Mouse (Mus musculus): ENCODE measurements at regions not wholly inside any gene's neighbourhood (a gene's known extent, or its start where the extent isn't known, plus 50 kb on each side); places are given as distances from the start of the nearest gene placed in this dataset.

DNA sequence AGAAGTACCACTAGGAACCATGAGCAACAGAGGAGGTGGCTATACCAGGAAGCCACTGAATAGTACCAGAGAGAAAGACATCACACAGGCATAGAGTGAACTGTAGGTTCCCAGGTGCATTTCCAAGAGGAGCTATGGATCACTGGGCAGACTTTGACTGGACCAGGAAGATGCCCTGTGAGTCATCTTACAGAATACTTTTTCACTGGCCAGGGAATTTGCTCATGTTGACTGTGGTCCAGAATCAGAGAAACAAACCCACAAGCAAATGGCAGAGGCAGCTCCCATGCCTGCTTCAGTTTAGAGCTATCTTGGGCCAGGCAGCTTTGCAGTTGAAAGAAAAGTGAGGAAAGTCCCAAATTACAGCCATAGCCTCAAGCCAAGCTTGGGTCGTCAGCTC, 95.0 kb downstream of the Kcna5 start:
- no peak overlapping the region for H3K4me3 ChIP-seq (ENCODE audit: insufficient read depth, poor library complexity, severe bottlenecking)
- TF ChIP-seq FOSL1 (IDR thresholded peaks at IDR 0.05; ENCODE audit: insufficient read depth, low read length, poor library complexity, severe bottlenecking): no peak
- TF ChIP-seq USF1 (IDR thresholded peaks at IDR 0.05; ENCODE audit: low read depth): no peak
- TF ChIP-seq MYOD1 (IDR thresholded peaks at IDR 0.05; ENCODE audit: control insufficient read depth, insufficient read length, low read depth): no peak
- no peak for TF ChIP-seq MYOG (IDR thresholded peaks at IDR 0.05; ENCODE audit: control insufficient read depth, extremely low read depth, insufficient read length)
- no peak for TF ChIP-seq CEBPB (IDR thresholded peaks at IDR 0.05; ENCODE audit: low read depth)
- no peak for TF ChIP-seq MAX (IDR thresholded peaks at IDR 0.05)
- TF ChIP-seq CTCF (IDR thresholded peaks at IDR 0.05; ENCODE audit: control insufficient read depth, insufficient read depth, insufficient read length): no peak
- H3K27me3 ChIP-seq (ENCODE audit: control insufficient read depth, insufficient read depth, insufficient read length): no peaks in the 10 kb centered on the region
- H3K79me3 ChIP-seq (ENCODE audit: low read depth): no peaks in the 10 kb centered on the region
- H3K36me3 ChIP-seq (ENCODE audit: control insufficient read depth, insufficient read depth): no peaks in the 10 kb centered on the region
- H3K79me2 ChIP-seq (ENCODE audit: control insufficient read depth, insufficient read depth): no peaks in the 10 kb centered on the region
- no peak overlapping the region for H3ac ChIP-seq (ENCODE audit: control insufficient read depth, insufficient read length, low read depth)

DNA sequence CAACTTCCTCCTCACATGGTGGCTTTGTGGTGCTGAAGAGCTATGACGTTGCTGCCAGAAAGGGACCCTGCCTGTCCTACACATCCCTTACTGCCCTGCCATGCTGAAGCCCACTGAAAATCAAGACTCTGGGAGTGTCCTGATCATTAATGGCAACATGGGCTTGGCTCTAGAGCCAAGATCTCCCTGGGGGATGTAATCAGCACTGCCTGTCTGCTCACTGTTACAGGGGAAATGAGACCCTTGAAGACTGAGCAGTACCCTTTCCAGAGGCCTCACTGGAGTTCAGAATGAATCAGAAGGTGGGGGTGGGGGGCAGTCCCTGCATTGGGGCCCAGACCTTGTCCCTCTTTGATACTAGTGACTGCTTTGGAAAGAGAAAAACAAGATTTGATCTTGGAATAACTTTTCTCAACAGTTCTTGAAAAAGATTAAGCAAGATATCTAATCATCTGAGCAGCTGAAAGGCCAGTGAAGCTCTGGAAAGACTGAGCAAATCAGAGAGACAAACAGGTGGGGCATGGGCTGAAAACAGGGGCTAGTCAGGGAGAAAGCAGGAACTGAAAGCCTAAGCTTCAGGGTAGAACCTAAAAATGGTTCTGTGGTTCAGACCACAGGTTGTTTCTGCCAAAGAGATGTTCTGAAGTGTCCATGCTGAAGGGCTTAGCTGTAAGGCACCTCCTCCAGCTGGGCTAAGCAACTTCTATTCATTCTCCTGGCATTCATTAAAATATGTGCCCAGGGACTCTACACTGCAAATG, 97.1 kb downstream of the Kcna5 start:
- no peak overlapping the region for H3ac ChIP-seq (ENCODE audit: control insufficient read depth, insufficient read length, low read depth)
- H3K79me3 ChIP-seq (ENCODE audit: low read depth): no peaks in the 10 kb centered on the region
- no peaks in the 10 kb centered on the region for H3K27me3 ChIP-seq (ENCODE audit: control insufficient read depth, insufficient read depth, insufficient read length)
- no peaks in the 10 kb centered on the region for H3K36me3 ChIP-seq (ENCODE audit: control insufficient read depth, insufficient read depth)
- TF ChIP-seq FOSL1 (IDR thresholded peaks at IDR 0.05; ENCODE audit: insufficient read depth, low read length, poor library complexity, severe bottlenecking): no peak
- TF ChIP-seq CTCF (IDR thresholded peaks at IDR 0.05; ENCODE audit: control insufficient read depth, insufficient read depth, insufficient read length): no peak
- TF ChIP-seq CEBPB (IDR thresholded peaks at IDR 0.05; ENCODE audit: low read depth): no peak
- TF ChIP-seq MYOD1 (IDR thresholded peaks at IDR 0.05; ENCODE audit: control insufficient read depth, insufficient read length, low read depth): no peak
- TF ChIP-seq MAX (IDR thresholded peaks at IDR 0.05): no peak
- TF ChIP-seq MYOG (IDR thresholded peaks at IDR 0.05; ENCODE audit: control insufficient read depth, extremely low read depth, insufficient read length): no peak
- no peak for TF ChIP-seq USF1 (IDR thresholded peaks at IDR 0.05; ENCODE audit: low read depth)
- no peak overlapping the region for H3K4me3 ChIP-seq (ENCODE audit: insufficient read depth, poor library complexity, severe bottlenecking)
- no peaks in the 10 kb centered on the region for H3K79me2 ChIP-seq (ENCODE audit: control insufficient read depth, insufficient read depth)

DNA sequence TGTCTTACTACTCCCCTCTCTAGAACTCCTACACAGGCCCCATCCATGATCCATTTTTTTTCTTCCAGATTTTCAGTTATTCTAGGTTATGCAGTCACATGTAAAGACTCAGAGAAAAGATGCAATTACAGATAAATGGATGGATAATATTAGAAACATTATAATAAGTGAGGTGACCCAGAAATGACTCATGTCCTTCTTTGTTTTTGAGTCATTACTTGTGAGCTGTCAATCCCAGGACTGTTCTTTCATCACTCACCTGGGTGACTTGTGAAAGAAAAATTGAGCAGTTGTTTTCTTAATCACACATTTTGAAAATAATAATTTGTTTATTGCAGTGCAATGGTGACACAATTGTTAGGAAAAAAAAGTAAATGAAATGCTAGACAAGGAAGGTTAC, 108.0 kb downstream of the Kcna5 start:
- Histone ChIP-seq H3K36me3 (ENCODE audit: control insufficient read depth, insufficient read depth) (no peaks in the 10 kb centered on the region), H3K27me3 (ENCODE audit: control insufficient read depth, insufficient read depth, insufficient read length) (no peaks in the 10 kb centered on the region), H3K4me3 (ENCODE audit: insufficient read depth, poor library complexity, severe bottlenecking) (no peak overlapping the region), H3K79me2 (ENCODE audit: control insufficient read depth, insufficient read depth) (no peaks in the 10 kb centered on the region), H3ac (ENCODE audit: control insufficient read depth, insufficient read length, low read depth) (no peak overlapping the region), H3K79me3 (ENCODE audit: low read depth) (no peaks in the 10 kb centered on the region)
- TF ChIP-seq CEBPB (IDR thresholded peaks at IDR 0.05; ENCODE audit: low read depth) (no peak), MAX (IDR thresholded peaks at IDR 0.05) (no peak), FOSL1 (IDR thresholded peaks at IDR 0.05; ENCODE audit: insufficient read depth, low read length, poor library complexity, severe bottlenecking) (no peak), USF1 (IDR thresholded peaks at IDR 0.05; ENCODE audit: low read depth) (no peak), MYOD1 (IDR thresholded peaks at IDR 0.05; ENCODE audit: control insufficient read depth, insufficient read length, low read depth) (no peak), CTCF (IDR thresholded peaks at IDR 0.05; ENCODE audit: control insufficient read depth, insufficient read depth, insufficient read length) (no peak), MYOG (IDR thresholded peaks at IDR 0.05; ENCODE audit: control insufficient read depth, extremely low read depth, insufficient read length) (no peak)

DNA sequence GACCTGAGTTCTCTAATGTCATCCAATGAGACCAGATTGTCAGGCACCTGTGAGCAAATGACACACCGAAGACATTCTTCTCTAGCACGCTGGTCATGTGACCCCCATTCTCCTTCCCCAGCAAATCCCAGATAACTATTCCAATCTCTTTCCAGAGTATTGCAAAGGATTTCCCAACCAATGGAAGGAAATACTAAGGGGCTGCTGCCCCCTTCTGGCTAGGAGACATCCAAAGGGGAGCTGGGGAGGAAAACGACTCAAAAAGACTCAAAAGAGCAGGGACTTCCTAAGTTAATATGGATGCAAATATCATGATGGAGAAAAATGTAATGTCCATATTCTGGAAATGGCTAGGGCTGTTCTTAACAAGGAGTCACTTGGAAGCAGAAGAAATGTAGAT, 129.5 kb downstream of the Kcna5 start:
- H3K4me3 ChIP-seq (ENCODE audit: insufficient read depth, poor library complexity, severe bottlenecking): no peak overlapping the region
- peak; percentile 22 for TF ChIP-seq CEBPB (IDR thresholded peaks at IDR 0.05; ENCODE audit: low read depth)
- no peak for TF ChIP-seq FOSL1 (IDR thresholded peaks at IDR 0.05; ENCODE audit: insufficient read depth, low read length, poor library complexity, severe bottlenecking)
- no peaks in the 10 kb centered on the region for H3K36me3 ChIP-seq (ENCODE audit: control insufficient read depth, insufficient read depth)
- no peaks in the 10 kb centered on the region for H3K79me2 ChIP-seq (ENCODE audit: control insufficient read depth, insufficient read depth)
- no peaks in the 10 kb centered on the region for H3K79me3 ChIP-seq (ENCODE audit: low read depth)
- H3ac ChIP-seq (ENCODE audit: control insufficient read depth, insufficient read length, low read depth): no peak overlapping the region
- no peaks in the 10 kb centered on the region for H3K27me3 ChIP-seq (ENCODE audit: control insufficient read depth, insufficient read depth, insufficient read length)

DNA sequence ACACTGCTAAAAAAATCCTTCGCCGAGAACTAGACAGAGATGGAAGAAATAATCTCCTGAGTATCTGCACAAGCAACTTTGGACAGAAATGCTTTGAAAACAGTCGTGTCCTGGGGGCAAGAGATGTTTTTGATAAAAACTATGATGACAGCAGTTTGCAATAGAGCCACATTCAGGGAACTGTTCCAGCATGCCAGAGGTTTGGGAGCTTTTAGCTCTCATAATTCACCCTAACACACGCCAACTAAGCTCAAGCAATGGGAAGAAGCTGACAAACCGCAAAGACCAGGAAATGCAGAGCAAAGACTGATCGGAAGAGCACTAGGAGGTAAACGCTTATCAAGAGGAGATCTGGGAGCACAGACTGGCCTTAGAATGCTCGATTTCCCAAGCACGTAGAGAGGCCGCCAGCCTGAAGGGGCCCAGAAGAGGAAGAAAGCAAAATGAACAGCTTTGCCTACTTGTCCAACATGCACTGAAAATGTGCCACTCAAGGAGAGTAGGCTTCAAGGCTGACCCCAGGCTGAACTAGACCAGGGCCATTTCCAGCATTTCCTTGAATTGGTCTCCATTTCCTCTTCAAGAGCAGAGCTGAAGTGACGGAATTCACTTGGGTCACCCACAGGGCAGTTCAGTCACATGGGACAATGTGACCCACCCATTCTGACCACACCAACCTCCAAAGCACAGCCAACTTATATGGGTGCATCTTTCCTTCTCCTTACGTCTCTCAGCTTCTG, 130.7 kb downstream of the Kcna5 start:
- TF ChIP-seq USF1 (IDR thresholded peaks at IDR 0.05; ENCODE audit: low read depth): no peak
- TF ChIP-seq MYOG (IDR thresholded peaks at IDR 0.05; ENCODE audit: control insufficient read depth, extremely low read depth, insufficient read length): no peak
- TF ChIP-seq MAX (IDR thresholded peaks at IDR 0.05): no peak
- no peak for TF ChIP-seq CEBPB (IDR thresholded peaks at IDR 0.05; ENCODE audit: low read depth)
- H3K4me3 ChIP-seq (ENCODE audit: insufficient read depth, poor library complexity, severe bottlenecking): no peak overlapping the region
- no peaks in the 10 kb centered on the region for H3K79me2 ChIP-seq (ENCODE audit: control insufficient read depth, insufficient read depth)
- no peak overlapping the region for H3ac ChIP-seq (ENCODE audit: control insufficient read depth, insufficient read length, low read depth)
- H3K27me3 ChIP-seq (ENCODE audit: control insufficient read depth, insufficient read depth, insufficient read length): no peaks in the 10 kb centered on the region
- H3K79me3 ChIP-seq (ENCODE audit: low read depth): no peaks in the 10 kb centered on the region
- H3K36me3 ChIP-seq (ENCODE audit: control insufficient read depth, insufficient read depth): no peaks in the 10 kb centered on the region

DNA sequence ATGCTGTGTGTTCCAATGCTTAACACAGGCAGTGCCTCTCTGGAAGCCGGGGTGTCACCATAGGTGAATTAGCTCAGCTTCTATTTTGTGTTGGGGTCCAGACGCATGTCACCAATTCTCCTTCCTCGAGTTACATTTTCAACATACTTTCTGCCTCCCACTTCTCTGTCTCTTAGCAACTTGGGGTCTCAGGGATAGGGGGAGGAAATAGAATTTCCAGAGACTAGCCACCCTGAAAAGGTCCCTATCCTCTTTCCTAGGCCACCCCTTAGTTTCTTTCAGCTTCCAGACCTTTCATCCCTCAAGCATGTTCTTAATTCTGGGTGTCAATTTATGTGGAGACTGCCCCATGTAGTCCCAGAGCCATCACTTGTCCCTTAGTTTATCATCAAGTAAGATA, 135.6 kb downstream of the Kcna5 start:
- no peaks in the 10 kb centered on the region for H3K79me3 ChIP-seq (ENCODE audit: low read depth)
- H3K27me3 ChIP-seq (ENCODE audit: control insufficient read depth, insufficient read depth, insufficient read length): no peaks in the 10 kb centered on the region
- H3K79me2 ChIP-seq (ENCODE audit: control insufficient read depth, insufficient read depth): no peaks in the 10 kb centered on the region
- TF ChIP-seq MAX (IDR thresholded peaks at IDR 0.05) (no peak), CTCF (IDR thresholded peaks at IDR 0.05; ENCODE audit: control insufficient read depth, insufficient read depth, insufficient read length) (no peak), MYOD1 (IDR thresholded peaks at IDR 0.05; ENCODE audit: control insufficient read depth, insufficient read length, low read depth) (no peak), FOSL1 (IDR thresholded peaks at IDR 0.05; ENCODE audit: insufficient read depth, low read length, poor library complexity, severe bottlenecking) (no peak), USF1 (IDR thresholded peaks at IDR 0.05; ENCODE audit: low read depth) (no peak), CEBPB (IDR thresholded peaks at IDR 0.05; ENCODE audit: low read depth) (no peak), MYOG (IDR thresholded peaks at IDR 0.05; ENCODE audit: control insufficient read depth, extremely low read depth, insufficient read length) (no peak)
- no peak overlapping the region for H3ac ChIP-seq (ENCODE audit: control insufficient read depth, insufficient read length, low read depth)
- no peaks in the 10 kb centered on the region for H3K36me3 ChIP-seq (ENCODE audit: control insufficient read depth, insufficient read depth)
- no peak overlapping the region for H3K4me3 ChIP-seq (ENCODE audit: insufficient read depth, poor library complexity, severe bottlenecking)
